Mouse (Mus musculus) frontal cortex, postnatal 10 days (tissue): Measurements from ENCODE around the gene Ccnc.

Experiments used
- DNase-seq, 2 experiments: peaks; one replicate each; pipeline ENCODE4 v3.0.0; 2022; ENCODE audit warnings: low spot score in 2 of 2, mixed read lengths in 1 of 2

The Ccnc gene

GRCm38 (mm10) chr4:21801620-21802019 is 74.1 kb downstream of the Ccnc start:
- no peak for DNase-seq

GRCm38 (mm10) chr4:21807204-21807603 is 79.7 kb downstream of the Ccnc start:
- DNase-seq = no peak
